Mouse (Mus musculus) liver, adult 2 months (tissue): ENCODE measurements around the gene Lsg1.

ENCODE experiments used
- CTCF ChIP-seq: fragments of 200-500 bp; IDR thresholded peaks from 2 replicates; pipeline ENCODE4 v1.5.1; 2011; ENCODE audit warnings: low read depth, low read length, control low read depth
- POLR2A ChIP-seq: fragments of 200-500 bp; IDR thresholded peaks from 2 replicates; pipeline ENCODE4 v1.6.1; 2011; ENCODE audit warnings: low read length, control low read depth; ENCODE audit not compliant: insufficient read depth; ENCODE audit errors: extremely low read depth

DNA sequence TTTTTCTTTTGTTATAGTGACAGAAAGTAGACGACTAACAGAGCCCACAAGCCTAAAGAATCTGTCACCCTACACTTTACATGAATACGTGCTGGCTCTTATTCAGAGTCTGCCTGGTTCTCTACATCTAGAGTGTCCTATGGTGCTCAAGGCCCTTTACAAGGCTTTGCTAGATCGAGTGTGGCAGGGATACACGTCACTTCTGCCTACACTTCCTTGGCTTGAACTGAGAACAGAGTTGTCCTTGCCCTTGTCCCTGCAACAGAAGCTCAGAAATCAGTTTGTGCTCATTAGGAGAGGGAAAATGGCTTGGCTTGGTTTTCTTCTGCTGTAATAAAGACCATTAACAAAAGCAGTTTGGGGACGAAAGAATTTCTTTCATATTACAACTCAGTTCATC is 23.9 kb upstream of the Lsg1 start:
- TF ChIP-seq CTCF, result no peak
- no peak for TF ChIP-seq POLR2A
